19 mouse cellular contexts compared by ENCODE assay signal in genomic region chr1:187051296-187051695, GRCm38 (mm10).
DNase-seq lines count a peak whose midpoint lies in the region; ATAC-seq and TF ChIP-seq lines count a peak whose summit lies in the region.
"Had no signal": no experiment of that assay in that cellular context is flagged by ENCODE, and none has a peak within 500 bp of the region (broad histone marks: within the 10 kb centered on the region; RNA-seq: fewer than 3 reads in every experiment).

No protein-coding gene starts in this region.

- TF ChIP-seq CTCF in kidney, adult 2 months (conservative IDR thresholded peaks at IDR 0.05; ENCODE audit: insufficient read depth, insufficient read length, low read depth, low read length), result no peak
- TF ChIP-seq CTCF in brain, embryonic 14.5 days (IDR thresholded peaks at IDR 0.05; ENCODE audit: borderline replicate concordance, extremely low read depth, insufficient read depth, insufficient read length), result no peak

- peak; percentile 11 to 14 for DNase-seq in cerebellum, postnatal 14 days
- DNase-seq in cerebellum, adult 11 months, result no peak
- DNase-seq in heart, embryonic 10.5 days (ENCODE audit: low spot score), result peak; percentile 65
- DNase-seq in heart, adult 8-10 months (ENCODE audit: low spot score), result no peak
- DNase-seq in kidney, adult 2 months, result peak; percentile 3
- DNase-seq in kidney, adult 9 months, result no peak
- DNase-seq in brain, embryonic 14.5 days (ENCODE audit: low read depth), result peak; percentile 40
- DNase-seq: adrenal gland, adult 2 months; adrenal gland, postnatal 10 days; adrenal gland, postnatal 25 days; cerebellum, adult 18-20 months; cerebellum, adult 8-10 months; cerebellum, postnatal 25 days; forebrain, postnatal 0 days had no signal

- peaks cover 6% of the 10 kb centered on the region; the same call in 1 of the 2 replicates for H3K4me1 ChIP-seq in heart, embryonic 10.5 days
- H3K4me1 ChIP-seq in kidney, adult 2 months (ENCODE audit: control insufficient read depth, insufficient read depth, low read length), result no peaks in the 10 kb centered on the region
- H3K4me1 ChIP-seq in intestine, embryonic 16.5 days (ENCODE audit: control insufficient read depth, insufficient read depth, low read length), result no peaks in the 10 kb centered on the region
- H3K4me1 ChIP-seq: embryonic facial prominence, embryonic 10.5 days; embryonic facial prominence, embryonic 12.5 days had no signal

- H3K27ac ChIP-seq in heart, embryonic 10.5 days, result no peak overlapping the region
- no peak overlapping the region for H3K27ac ChIP-seq in kidney, adult 2 months (ENCODE audit: insufficient read depth, low read depth, low read length)
- H3K27ac ChIP-seq in intestine, embryonic 16.5 days (ENCODE audit: low read length), result no peak overlapping the region
- H3K27ac ChIP-seq: embryonic facial prominence, embryonic 10.5 days; embryonic facial prominence, embryonic 12.5 days; forebrain, embryonic 13.5 days; forebrain, embryonic 15.5 days had no signal

- no peak for ATAC-seq in intestine, embryonic 16.5 days
- ATAC-seq: forebrain, embryonic 13.5 days; forebrain, embryonic 15.5 days; forebrain, postnatal 0 days had no signal

- 84% methylated on average over 8 of the region's 8 CpGs for WGBS in heart, embryonic 10.5 days
- 76% methylated on average over 8 of the region's 8 CpGs for WGBS in kidney, adult 2 months
- WGBS in intestine, embryonic 16.5 days, result 87% methylated on average over 8 of the region's 8 CpGs

- no peaks in the 10 kb centered on the region for H3K9me3 ChIP-seq in heart, embryonic 10.5 days
- no peaks in the 10 kb centered on the region for H3K9me3 ChIP-seq in intestine, embryonic 16.5 days (ENCODE audit: control insufficient read depth, low read length)
- H3K9me3 ChIP-seq: embryonic facial prominence, embryonic 10.5 days; embryonic facial prominence, embryonic 12.5 days; forebrain, embryonic 13.5 days; forebrain, embryonic 15.5 days had no signal

- no peak for TF ChIP-seq POLR2A in kidney, adult 2 months (IDR thresholded peaks at IDR 0.05; ENCODE audit: low read depth, low read length)
- TF ChIP-seq POLR2A in brain, embryonic 14.5 days (IDR thresholded peaks at IDR 0.05; ENCODE audit: borderline replicate concordance, extremely low read depth, insufficient read depth, insufficient read length, poor library complexity, severe bottlenecking), result no peak

- no peak overlapping the region for H3K9ac ChIP-seq in intestine, embryonic 16.5 days (ENCODE audit: low read depth, low read length)
- H3K9ac ChIP-seq: embryonic facial prominence, embryonic 12.5 days; forebrain, embryonic 13.5 days; forebrain, embryonic 15.5 days; forebrain, postnatal 0 days had no signal

- no peak overlapping the region for H3K4me2 ChIP-seq in intestine, embryonic 16.5 days (ENCODE audit: low read depth, low read length)
- H3K4me2 ChIP-seq: embryonic facial prominence, embryonic 12.5 days; forebrain, embryonic 13.5 days; forebrain, embryonic 15.5 days had no signal

- no peaks in the 10 kb centered on the region for H3K27me3 ChIP-seq in heart, embryonic 10.5 days (ENCODE audit: insufficient read depth, poor library complexity, severe bottlenecking)
- no peaks in the 10 kb centered on the region for H3K27me3 ChIP-seq in kidney, adult 2 months (replicated peaks; ENCODE audit: control insufficient read depth, insufficient read depth, low read length)
- H3K27me3 ChIP-seq in intestine, embryonic 16.5 days (replicated peaks; ENCODE audit: control insufficient read depth, insufficient read depth, low read length), result no peaks in the 10 kb centered on the region
- H3K27me3 ChIP-seq: embryonic facial prominence, embryonic 12.5 days; forebrain, embryonic 13.5 days; forebrain, embryonic 15.5 days had no signal

- no peaks in the 10 kb centered on the region for H3K36me3 ChIP-seq in heart, embryonic 10.5 days
- H3K36me3 ChIP-seq in kidney, adult 2 months (ENCODE audit: control insufficient read depth, insufficient read depth, low read length), result no peaks in the 10 kb centered on the region
- H3K36me3 ChIP-seq in intestine, embryonic 16.5 days (ENCODE audit: control insufficient read depth, insufficient read depth, low read length), result no peaks in the 10 kb centered on the region
- H3K36me3 ChIP-seq: embryonic facial prominence, embryonic 10.5 days; embryonic facial prominence, embryonic 12.5 days; forebrain, embryonic 15.5 days had no signal

- no peak overlapping the region for H3K4me3 ChIP-seq in heart, embryonic 10.5 days
- no peak overlapping the region for H3K4me3 ChIP-seq in kidney, adult 2 months (ENCODE audit: insufficient read depth, low read depth, low read length)
- H3K4me3 ChIP-seq in intestine, embryonic 16.5 days (ENCODE audit: low read length), result no peak overlapping the region
- H3K4me3 ChIP-seq: embryonic facial prominence, embryonic 10.5 days; embryonic facial prominence, embryonic 12.5 days; forebrain, embryonic 13.5 days; forebrain, embryonic 15.5 days had no signal

Comparison
In these comparisons a context has a peak if more than half of its experiments do, and no peak if none do; other contexts are left out.
1. DNase-seq: peak in cerebellum, postnatal 14 days (2 of 2), heart, embryonic 10.5 days (single experiment), kidney, adult 2 months (single experiment) and brain, embryonic 14.5 days (single experiment); none in cerebellum, adult 11 months (single experiment), heart, adult 8-10 months (single experiment) and kidney, adult 9 months (single experiment).